Mouse (Mus musculus): ENCODE measurements at regions not wholly inside any gene's neighbourhood (a gene's known extent, or its start where the extent isn't known, plus 50 kb on each side); places are given as distances from the start of the nearest gene placed in this dataset.
"Not testable (repeated sequence)": the region's sequence is repeated elsewhere in the genome, so short reads cannot be mapped to it uniquely, and the experiment has no call there.

DNA sequence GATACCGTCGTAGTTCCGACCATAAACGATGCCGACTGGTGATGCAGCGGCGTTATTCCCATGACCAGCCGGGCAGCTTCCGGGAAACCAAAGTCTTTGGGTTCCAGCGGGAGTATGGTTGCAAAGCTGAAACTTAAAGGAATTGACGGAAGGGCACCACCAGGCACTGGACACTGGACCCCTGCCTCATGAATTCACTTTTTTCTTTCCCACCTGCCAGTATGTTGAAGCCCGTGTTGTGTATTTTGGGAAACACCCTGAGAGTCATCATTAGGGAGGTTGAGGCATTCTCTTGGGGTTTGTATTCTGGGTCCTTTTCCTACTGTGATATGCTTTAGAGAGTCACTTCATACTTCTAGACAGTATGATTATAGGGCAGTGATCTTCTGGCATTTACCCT is 197.9 kb downstream of the Samd9l start:
- not testable (repeated sequence) for H3K4me3 ChIP-seq; H3K9me3 ChIP-seq; H3K36me3 ChIP-seq; H3K4me2 ChIP-seq (replicated peaks); H3K27me3 ChIP-seq; H3K9ac ChIP-seq; ATAC-seq (ENCODE audit: insufficient number of reproducible peaks, insufficient read depth, low FRiP score, low TSS enrichment); H3K27ac ChIP-seq; H3K4me1 ChIP-seq
- WGBS: 53% methylated on average over 12 of the region's 12 CpGs

DNA sequence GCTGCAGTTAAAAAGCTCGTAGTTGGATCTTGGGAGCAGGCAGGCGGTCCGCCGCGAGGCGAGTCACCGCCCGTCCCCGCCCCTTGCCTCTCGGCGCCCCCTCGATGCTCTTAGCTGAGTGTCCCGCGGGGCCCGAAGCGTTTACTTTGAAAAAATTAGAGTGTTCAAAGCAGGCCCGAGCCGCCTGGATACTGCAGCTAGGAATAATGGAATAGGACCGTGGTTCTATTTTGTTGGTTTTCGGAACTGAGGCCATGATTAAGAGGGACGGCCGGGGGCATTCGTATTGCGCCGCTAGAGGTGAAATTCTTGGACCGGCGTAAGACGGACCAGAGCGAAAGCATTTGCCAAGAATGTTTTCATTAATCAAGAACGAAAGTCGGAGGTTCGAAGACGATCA is 198.3 kb downstream of the Samd9l start:
- WGBS: 70% methylated on average over 32 of the region's 33 CpGs
- Histone ChIP-seq H3K27ac (no peak overlapping the region), H3K9me3 (peaks cover 8% of the 10 kb centered on the region; the same call in 1 of the 2 replicates), H3K27me3 (no peaks in the 10 kb centered on the region), H3K9ac (no peak overlapping the region), H3K4me3 (no peak overlapping the region), H3K36me3 (no peaks in the 10 kb centered on the region), H3K4me1 (no peaks in the 10 kb centered on the region), H3K4me2 (replicated peaks) (no peak overlapping the region)
- no peak for ATAC-seq (ENCODE audit: insufficient number of reproducible peaks, insufficient read depth, low FRiP score, low TSS enrichment)

DNA sequence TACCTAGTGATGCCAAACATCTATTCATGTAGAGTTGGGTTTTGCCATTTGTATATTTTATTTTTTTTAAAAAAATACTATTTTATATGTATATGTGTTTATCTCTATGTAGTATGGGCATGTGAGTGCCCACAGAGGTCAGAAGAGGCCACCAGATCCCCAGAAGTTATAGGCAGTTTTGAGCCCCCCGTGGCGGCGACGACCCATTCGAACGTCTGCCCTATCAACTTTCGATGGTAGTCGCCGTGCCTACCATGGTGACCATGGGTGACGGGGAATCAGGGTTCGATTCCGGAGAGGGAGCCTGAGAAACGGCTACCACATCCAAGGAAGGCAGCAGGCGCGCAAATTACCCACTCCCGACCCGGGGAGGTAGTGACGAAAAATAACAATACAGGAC is 198.8 kb downstream of the Samd9l start:
- H3K27ac ChIP-seq; H3K36me3 ChIP-seq; ATAC-seq (ENCODE audit: insufficient number of reproducible peaks, insufficient read depth, low FRiP score, low TSS enrichment); H3K4me3 ChIP-seq; H3K4me1 ChIP-seq; H3K9ac ChIP-seq; H3K9me3 ChIP-seq; H3K4me2 ChIP-seq (replicated peaks); H3K27me3 ChIP-seq: not testable (repeated sequence)
- 80% methylated on average over 18 of the region's 18 CpGs for WGBS

DNA sequence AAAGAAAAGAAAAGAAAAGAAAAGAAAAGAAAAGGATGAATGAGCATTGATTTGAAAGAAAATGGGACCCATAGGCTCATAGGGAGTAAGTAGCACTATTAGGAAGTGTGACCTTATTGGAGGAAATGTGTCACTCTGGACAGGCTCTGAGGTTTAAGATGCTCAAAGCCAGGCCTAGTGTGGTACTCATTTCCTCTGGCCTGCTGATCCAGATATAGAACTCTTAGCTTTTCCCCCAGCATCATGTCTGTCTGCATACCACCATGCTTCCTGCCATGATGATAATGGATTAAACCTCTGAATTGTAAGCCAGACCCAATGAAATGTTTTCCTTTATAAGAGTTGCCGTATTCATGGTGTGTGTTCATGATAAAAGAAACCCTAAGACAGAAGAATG is 206.9 kb downstream of the Samd9l start:
- not testable (repeated sequence) for ATAC-seq (ENCODE audit: insufficient number of reproducible peaks, insufficient read depth, low FRiP score, low TSS enrichment); H3K27ac ChIP-seq; H3K27me3 ChIP-seq; H3K4me1 ChIP-seq; H3K4me3 ChIP-seq; H3K36me3 ChIP-seq; H3K4me2 ChIP-seq (replicated peaks); H3K9ac ChIP-seq
- peaks cover 12% of the 10 kb centered on the region for H3K9me3 ChIP-seq
- WGBS: 57% methylated on average over 1 of the region's 1 CpGs

DNA sequence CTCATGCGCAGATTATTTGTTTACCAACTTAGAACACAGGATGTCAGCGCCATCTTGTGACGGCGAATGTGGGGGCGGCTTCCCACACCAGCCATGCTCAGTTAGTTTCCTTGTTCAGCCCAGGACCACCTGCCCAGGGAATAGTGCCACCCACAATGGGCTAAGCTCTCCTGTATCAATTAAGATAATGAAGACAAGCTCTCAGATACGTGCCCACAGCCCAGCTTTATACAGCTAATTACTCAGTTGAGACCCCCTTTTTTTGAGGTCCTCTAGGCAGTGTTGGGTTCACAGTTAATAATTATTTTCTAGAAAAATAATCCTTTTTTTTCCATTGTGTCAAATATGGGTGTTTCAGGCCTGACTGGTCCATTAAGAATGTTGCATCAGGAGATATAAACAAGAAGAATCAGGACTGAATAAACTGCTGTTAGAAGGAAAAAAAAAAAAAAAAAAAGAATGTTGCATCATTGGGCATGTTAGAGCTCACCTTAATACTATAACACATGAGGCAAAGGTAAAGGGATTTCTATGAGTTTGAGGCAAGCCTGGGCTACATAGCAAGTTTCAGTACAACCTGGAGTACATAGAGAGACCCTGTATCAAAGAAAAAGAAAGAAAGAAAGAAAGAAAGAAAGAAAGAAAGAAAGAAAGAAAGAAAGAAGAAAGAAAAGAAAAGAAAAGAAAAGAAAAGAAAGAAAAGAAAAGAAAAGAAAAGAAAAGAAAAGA is 207.5 kb downstream of the Samd9l start:
- not testable (repeated sequence) for H3K4me1 ChIP-seq; H3K27me3 ChIP-seq; H3K27ac ChIP-seq; H3K9me3 ChIP-seq; H3K4me3 ChIP-seq; H3K36me3 ChIP-seq; H3K4me2 ChIP-seq (replicated peaks); H3K9ac ChIP-seq
- ATAC-seq (ENCODE audit: insufficient number of reproducible peaks, insufficient read depth, low FRiP score, low TSS enrichment): peak; percentile 60; the same call in 1 of the 2 replicates
- WGBS: 86% methylated on average over 6 of the region's 6 CpGs

DNA sequence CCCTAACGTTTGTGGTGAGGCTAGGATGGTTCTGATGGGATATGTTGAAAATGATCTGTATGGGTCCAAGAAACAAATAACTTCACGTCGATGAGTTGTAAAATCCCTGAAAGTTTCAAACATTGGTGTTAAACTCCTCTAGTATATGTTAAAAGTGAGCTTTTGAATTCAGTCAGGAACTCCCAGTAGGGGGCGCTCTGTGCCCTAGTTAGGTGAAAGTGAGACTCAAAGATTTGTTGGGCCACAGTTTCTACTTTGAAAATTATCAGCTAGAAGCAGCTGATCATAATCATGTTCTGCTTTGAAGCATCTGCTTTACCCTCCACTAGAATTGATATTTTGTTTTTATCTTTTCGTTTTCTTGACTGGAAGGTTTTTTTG is 215.6 kb downstream of the Samd9l start:
- H3K9me3 ChIP-seq: peaks cover 19% of the 10 kb centered on the region
- 41% methylated on average over 5 of the region's 5 CpGs for WGBS
- no peak for ATAC-seq (ENCODE audit: insufficient number of reproducible peaks, insufficient read depth, low FRiP score, low TSS enrichment)
- no peak overlapping the region for H3K4me2 ChIP-seq (replicated peaks)
- 0 out of 2 replicates have a peak, but pooled peaks cover 7% of the 10 kb centered on the region for H3K27me3 ChIP-seq
- no peaks in the 10 kb centered on the region for H3K4me1 ChIP-seq
- no peaks in the 10 kb centered on the region for H3K36me3 ChIP-seq
- H3K9ac ChIP-seq: no peak overlapping the region
- no peak overlapping the region for H3K27ac ChIP-seq
- H3K4me3 ChIP-seq: no peak overlapping the region

DNA sequence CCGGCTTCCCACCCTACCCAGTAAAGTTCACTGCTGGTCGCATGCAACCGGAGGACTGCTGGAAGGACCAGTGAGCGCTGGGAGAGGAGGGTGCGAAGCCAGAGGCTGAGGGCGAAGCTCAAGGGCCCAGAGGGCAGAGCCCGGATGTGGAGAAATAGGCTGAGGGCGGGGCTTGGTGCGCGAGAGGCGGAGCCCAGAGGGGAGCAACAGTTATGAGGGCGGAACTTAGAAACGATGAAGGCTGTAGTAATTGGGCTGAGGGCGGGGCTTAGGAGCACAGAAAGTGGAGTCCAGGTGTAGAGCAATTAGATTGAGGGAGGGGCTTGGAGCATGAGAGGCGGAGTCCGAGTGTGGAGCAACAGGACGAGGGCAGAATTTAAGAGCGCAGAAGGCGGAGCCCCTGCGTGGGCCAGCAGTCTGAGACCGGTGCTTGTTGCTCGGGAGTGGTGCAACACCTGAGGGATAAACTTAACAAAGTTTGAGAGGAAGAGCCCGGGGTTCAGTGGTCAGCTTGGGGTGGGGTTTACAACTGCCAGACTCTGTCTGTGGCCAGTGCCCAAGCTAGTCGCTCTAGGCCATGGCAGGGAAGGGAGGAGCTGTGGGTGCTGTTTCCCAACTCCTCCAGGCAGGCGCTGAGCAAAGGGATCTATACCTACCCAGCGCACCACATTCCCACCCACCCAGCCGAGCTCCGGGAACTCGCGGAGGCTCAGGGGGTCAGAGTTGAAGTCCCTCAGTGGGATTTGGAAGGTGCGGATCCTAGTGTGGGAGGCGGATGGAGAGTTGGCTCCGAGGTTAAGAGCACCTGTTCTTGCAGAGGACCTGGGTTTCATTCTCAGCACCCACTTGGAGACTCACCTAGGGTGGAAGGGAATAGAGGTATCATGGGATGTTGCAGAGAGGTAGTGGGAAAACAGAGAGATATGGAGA is 216.2 kb downstream of the Samd9l start:
- H3K27ac ChIP-seq: no peak overlapping the region
- H3K9me3 ChIP-seq: peaks cover 19% of the 10 kb centered on the region
- H3K27me3 ChIP-seq: 0 out of 2 replicates have a peak, but pooled peaks cover 7% of the 10 kb centered on the region
- no peak overlapping the region for H3K4me3 ChIP-seq
- H3K4me1 ChIP-seq: no peaks in the 10 kb centered on the region
- peak overlapping the region; percentile 20 for H3K4me2 ChIP-seq (replicated peaks)
- no peaks in the 10 kb centered on the region for H3K36me3 ChIP-seq
- WGBS: 43% methylated on average over 33 of the region's 33 CpGs
- ATAC-seq (ENCODE audit: insufficient number of reproducible peaks, insufficient read depth, low FRiP score, low TSS enrichment): peak; percentile 66
- H3K9ac ChIP-seq: no peak overlapping the region

DNA sequence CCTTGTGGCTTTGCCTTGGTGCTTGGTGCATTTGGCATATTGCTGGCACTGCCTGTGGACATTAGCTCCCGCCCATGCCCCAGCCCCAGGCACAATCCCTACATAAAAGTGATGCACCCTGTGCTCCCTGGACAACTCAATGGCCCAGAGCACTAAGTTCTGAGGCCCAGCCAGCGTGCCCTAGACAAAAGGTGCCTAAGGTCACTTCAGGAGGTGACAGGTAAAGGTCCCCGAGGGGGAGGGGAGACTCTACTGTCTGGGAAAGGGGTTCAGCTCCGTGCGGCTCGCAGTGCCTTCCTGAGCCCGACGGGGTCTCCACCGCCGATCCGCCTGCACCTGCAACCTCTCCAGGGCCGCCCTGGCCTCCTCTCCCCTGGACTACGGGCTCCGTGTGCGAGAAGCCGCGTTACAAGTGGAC is 216.9 kb downstream of the Samd9l start:
- not testable (repeated sequence) for H3K27me3 ChIP-seq, H3K36me3 ChIP-seq, H3K27ac ChIP-seq, H3K4me3 ChIP-seq, H3K4me1 ChIP-seq, H3K9ac ChIP-seq
- Histone ChIP-seq H3K4me2 (replicated peaks) (peak overlapping the region; percentile 20), H3K9me3 (peaks cover 19% of the 10 kb centered on the region)
- peak; percentile 53; the same call in 1 of the 2 replicates for ATAC-seq (ENCODE audit: insufficient number of reproducible peaks, insufficient read depth, low FRiP score, low TSS enrichment)
- 41% methylated on average over 17 of the region's 17 CpGs for WGBS

DNA sequence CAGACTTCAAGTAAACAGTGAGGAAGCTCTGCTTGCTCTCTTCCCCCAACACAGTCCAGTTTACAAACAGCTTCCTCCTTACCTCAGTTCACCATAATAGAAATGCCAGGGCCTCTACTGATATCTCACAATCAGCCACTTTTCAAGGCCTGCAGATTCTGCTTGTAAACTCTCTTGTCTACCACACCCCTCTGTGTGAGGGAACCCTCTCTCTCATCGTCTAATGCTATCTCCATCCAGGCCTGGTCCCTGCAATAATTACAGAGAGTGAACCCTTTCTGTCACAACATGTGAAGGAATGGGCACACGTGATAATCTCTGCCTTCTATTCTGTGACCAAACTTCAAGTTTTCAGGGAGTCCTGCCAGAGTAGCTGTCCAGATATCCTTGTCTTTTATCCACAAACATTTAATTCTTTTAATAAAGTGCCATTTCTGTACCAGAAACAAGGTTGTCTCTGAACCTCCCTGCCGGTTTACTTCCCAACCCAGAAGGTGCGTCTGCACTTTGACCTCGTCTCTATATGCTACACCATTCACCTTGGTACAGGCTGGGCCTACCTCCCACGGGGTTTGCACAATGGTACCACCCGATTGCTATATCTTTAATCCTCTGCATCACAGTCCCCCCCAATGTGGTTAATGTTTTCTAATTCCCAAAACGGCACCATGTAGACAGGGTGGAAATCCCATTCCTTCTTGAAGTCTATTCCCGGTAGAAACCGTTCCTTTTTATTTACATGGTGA is 219.6 kb downstream of the Samd9l start:
- not testable (repeated sequence) for H3K9ac ChIP-seq; H3K4me1 ChIP-seq; H3K36me3 ChIP-seq; H3K4me2 ChIP-seq (replicated peaks); H3K27ac ChIP-seq; ATAC-seq (ENCODE audit: insufficient number of reproducible peaks, insufficient read depth, low FRiP score, low TSS enrichment); H3K4me3 ChIP-seq; H3K27me3 ChIP-seq
- peaks cover 19% of the 10 kb centered on the region for H3K9me3 ChIP-seq
- WGBS: 75% methylated on average over 8 of the region's 10 CpGs

DNA sequence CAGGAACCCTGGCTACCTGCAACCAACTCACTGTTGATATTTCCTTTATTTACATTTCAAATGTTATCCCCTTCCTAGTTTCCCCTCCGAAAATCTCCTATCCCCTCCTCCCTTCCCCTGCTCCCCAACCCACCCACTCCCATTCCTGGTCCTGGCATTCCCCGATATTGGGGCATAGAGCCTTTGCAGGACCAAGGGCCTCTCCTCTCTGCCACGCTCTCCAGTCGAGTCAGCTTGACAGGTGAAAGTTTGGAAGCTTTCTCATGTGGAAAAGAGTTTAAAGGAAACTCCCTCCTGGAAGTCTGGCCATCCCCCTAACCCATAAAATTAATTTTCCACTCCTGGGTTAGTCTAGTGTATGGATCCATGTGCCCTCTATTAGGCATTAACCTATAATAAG is 229.9 kb downstream of the Samd9l start:
- WGBS: 75% methylated on average over 4 of the region's 4 CpGs
- not testable (repeated sequence) for H3K27me3 ChIP-seq; H3K4me2 ChIP-seq (replicated peaks); H3K9me3 ChIP-seq; H3K9ac ChIP-seq; ATAC-seq (ENCODE audit: insufficient number of reproducible peaks, insufficient read depth, low FRiP score, low TSS enrichment); H3K27ac ChIP-seq; H3K4me1 ChIP-seq; H3K4me3 ChIP-seq; H3K36me3 ChIP-seq

DNA sequence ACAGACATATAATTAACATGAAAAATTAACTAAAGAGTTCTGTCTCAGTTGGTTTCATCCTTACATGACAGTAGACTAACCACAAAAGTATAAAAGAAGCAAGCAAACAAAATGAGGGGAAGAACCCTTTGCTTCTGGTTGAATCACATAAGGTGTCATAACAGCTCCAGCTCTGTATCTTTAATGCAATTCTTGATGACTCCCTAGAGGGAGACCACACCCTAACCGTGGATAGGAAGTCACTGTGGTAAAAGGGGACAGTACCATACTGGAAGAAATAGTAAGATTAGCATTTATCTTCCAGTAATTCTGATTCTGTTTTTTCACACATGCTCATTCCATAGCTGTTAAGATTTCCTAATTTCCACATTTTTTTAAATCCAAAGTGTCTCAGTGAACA is 233.2 kb downstream of the Samd9l start:
- not testable (repeated sequence) for H3K27me3 ChIP-seq; H3K9me3 ChIP-seq; H3K4me1 ChIP-seq; H3K9ac ChIP-seq; ATAC-seq (ENCODE audit: insufficient number of reproducible peaks, insufficient read depth, low FRiP score, low TSS enrichment); H3K36me3 ChIP-seq; H3K4me2 ChIP-seq (replicated peaks); H3K4me3 ChIP-seq; H3K27ac ChIP-seq
- 50% methylated on average over 1 of the region's 1 CpGs for WGBS
